Mouse (Mus musculus): ENCODE results near the gene Cstb. TPM values are rescaled to one million over a fixed set of nuclear protein-coding genes. Genes with fewer than 3 reads are reported as not detected.
A peak's percentile ranks its signal among the peaks of the same experiment; 100 is the strongest.
"Not testable (repeated sequence)": the region's sequence is repeated elsewhere in the genome, so short reads cannot be mapped to it uniquely, and the experiment has no call there.

The Cstb gene
- total RNA-seq, 2 experiments from 2014 or later = 268 to 380 TPM

GRCm38 (mm10) chr10:78414936-78415335 lies 10.5 kb upstream of the Cstb start:
- not testable (repeated sequence) for DNase-seq

- DNase-seq = peak; percentile 71 to 79
Measured at GRCm38 (mm10) chr10:78417888-78418287, 7.6 kb upstream of the Cstb start.

DNA sequence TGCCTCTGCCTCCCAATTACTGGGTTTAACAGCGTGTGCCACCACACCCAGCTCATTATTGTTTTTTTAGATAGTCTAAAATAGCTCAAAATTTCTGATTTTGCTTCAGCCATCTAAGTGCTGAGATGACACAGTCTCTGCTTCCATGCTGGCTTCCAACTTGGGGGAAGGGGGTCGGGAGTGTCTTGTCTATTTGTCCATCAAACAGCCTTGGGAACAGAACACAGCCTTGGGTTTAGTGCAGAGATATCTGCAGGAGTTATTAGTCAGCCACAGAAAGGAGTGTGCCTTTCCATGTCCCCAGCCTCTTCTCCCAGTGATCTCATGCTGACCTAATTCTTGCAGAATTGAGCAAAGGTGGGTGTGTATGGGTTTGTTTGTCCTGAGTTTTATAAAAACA lies 6.7 kb upstream of the Cstb start:
- peak; percentile 61 to 75 for DNase-seq

GRCm38 (mm10) chr10:78420929-78421328 lies 4.5 kb upstream of the Cstb start:
- DNase-seq = no peak

DNA sequence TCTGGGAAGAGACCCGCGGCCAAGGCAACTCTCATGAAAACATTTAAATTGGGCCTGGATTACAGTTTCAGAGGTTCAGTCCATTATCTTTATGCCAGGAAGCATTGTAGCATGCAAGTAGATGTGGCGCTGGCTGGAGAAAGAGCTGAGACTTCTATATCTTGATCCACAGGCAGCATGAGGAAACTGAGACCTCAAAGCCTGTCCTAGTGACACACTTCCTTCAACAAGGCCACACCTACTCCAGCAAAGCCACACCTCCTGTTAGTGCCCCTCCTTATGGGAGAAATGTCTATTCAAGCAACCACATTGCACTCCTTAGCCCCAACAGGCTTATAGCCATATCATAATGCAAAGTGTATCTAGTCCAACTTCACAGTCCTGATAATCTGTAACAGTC lies 2.9 kb upstream of the Cstb start:
- DNase-seq = no peak

DNA sequence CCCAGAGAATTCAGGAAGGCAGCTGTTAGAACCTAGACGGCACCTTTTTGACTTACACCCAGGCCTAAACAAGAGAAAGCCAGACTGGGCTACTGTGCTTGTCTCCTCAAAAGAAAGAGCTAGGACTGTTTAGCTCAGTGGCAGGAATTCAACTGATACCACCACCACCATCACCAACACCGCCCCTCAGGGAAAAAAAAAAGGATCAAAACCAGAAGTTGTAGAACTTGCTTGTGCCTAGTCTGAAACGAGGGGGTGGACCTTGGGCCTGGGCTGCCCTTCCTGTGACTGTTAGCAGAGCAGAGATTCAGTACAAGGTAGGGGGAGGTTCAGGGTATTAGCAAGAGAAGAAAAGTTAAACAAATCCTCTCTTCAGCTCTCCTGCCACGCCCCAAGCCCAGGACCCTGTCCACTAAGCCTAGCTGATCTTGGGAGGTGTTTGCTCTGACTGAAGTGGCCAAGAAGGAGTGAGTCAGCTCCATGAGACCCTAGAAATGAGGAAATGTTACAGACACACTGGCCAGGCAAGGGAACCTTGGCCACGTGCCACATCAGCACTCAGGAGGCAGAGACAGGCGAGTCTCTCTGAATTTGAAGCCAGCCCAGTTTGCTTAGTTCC lies 757 bp downstream of the Cstb start:
- DNase-seq = peak; percentile 54 to 55

- no peak for DNase-seq
Measured at GRCm38 (mm10) chr10:78428070-78428469, 2.6 kb downstream of the Cstb start.

- DNase-seq = peak; percentile 30 to 44
Measured at GRCm38 (mm10) chr10:78429180-78429579, 3.7 kb downstream of the Cstb start.

DNA sequence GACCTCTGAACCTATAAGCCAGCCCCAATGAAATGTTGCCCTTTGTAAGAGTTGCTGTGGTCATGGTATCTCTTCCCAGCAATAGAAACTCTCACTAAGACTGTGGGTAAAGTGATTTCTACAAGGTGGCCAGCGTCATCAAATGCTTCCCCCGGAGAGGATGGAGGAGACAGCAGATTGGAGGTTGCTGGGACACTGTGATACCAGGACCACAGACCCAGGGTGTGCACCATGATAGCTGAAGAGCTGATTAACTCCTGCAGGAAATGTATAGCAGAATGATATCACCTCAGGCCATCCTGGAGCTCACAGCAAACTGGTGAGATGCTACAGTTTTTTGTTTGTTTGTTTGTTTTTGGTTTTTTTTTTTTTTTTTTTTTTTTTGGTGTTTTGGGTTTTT lies 4.3 kb downstream of the Cstb start:
- no peak for DNase-seq

DNA sequence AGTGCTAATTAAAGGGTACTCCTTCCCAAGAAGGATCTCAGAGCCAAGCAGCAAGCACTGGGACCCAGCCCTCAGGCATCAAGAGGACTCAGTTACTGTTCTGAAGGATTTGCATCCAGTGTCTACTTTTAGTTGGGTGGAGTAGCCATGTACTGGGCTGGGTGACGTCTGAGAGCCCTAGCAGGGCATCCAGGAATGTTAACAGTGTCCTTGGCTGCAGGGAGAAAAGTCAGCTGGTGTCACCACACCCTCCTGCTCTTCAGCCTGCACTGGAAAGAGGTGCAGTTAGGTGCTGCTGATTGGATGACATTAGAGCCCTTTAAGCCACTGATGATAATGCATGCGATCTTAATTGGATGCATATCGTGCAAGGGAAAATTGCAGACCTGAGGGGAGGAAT lies 7.4 kb downstream of the Cstb start:
- DNase-seq = no peak

DNA sequence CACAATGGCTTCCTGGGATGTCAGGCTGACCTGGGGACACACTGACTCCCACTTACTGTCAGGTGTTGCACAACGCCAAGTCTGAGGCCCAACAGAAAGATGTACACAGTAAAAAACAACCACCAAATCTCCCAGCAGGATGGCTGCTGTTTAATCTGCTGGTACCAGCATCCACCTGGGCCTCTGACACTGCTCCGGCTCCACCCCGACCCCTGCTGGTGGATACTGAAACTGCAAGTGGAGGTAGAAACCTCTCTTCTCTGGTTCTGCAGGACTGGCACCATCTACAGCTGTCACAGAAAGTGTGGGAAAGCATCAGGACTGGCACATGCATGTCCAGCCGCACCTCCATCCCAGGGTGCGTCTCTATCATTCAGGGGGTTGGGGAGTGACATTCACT lies 12.6 kb downstream of the Cstb start:
- DNase-seq = peak; percentile 85 to 90

- DNase-seq = no peak
Measured at GRCm38 (mm10) chr10:78439550-78439949, 14.1 kb downstream of the Cstb start.

DNA sequence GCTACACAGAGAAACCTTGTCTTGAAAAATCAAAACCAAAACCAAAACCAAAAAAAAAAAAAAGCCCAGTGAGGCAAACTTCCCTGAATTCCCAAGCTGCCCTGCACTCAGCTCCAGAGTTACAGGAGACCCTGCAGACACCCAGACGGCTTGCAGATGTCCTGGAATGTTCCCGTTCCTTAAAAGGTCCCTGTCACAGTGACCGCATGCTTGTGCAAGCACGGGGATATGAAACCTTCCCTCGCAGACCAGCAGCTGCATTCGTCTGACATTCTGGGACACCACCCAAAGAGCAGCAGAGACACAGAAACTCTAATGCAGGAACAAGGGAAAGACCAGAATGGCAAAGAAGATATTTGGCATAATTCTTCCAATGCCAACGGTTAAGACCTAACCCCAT lies 14.5 kb downstream of the Cstb start:
- no peak for DNase-seq

DNA sequence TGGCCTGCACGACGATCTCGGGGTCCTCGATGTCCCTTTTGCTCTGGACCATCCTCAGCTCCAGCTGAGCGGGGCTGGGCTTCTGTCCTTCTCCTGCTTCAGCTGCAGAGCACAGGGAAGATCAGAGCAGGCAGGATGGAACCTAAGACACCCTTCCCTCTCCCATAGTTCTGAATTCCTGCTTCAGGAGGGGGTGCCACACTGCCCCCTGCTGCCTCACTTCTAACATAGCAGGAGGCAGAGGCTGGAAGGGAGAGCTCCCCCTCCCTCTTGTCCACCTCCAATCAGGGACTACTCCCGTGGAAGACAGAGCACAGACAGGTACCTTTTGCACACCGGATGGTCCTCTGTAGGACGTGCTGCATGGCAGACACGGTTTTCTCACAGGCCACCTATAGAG lies 15.3 kb downstream of the Cstb start:
- DNase-seq = peak in 1 of 2 experiments; percentile 47

- DNase-seq = no peak
Measured at GRCm38 (mm10) chr10:78441606-78442005, 16.1 kb downstream of the Cstb start.

DNA sequence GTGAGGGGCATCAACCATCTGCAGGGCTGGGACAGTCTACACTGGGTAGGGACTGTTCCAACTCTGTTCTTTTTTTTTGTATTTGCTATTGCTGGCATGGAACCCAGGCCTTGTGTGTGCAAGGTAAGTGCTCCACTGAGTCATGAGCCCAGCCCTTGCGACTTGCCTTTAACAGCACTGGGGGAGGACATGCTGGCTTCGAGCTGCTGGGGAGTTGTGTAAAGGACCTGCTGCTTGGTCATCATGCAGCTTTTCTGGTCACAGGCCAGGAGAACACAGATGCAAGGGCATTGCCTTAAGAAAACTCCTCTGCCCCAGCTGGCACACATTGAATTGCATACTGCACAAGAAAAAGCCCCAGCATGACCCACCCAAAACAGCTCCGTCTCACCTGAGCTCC lies 16.8 kb downstream of the Cstb start:
- peak in 1 of 2 experiments; percentile 44 for DNase-seq

- DNase-seq = peak in 1 of 2 experiments; percentile 40
Measured at GRCm38 (mm10) chr10:78446195-78446594, 20.7 kb downstream of the Cstb start.

DNA sequence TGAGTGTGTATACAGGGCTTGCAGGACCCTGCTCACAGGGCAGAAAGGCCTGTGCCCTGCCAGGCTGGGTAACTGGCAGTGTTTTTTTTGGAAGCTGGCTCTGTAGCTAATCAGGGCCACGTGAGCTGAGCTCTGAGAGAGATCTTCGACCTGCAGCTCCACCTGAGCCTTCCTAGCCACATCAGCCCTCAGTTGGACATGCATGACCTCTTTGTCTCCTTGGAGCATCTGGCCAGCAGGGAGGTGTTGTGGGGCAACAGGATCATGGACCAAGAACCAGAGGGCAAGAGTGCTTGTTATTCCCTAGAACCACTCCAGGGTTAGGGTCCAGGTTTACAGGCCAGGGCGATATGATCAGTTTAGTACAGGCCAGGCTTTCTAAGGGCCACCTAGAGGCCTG lies 21.9 kb downstream of the Cstb start:
- DNase-seq = no peak

DNA sequence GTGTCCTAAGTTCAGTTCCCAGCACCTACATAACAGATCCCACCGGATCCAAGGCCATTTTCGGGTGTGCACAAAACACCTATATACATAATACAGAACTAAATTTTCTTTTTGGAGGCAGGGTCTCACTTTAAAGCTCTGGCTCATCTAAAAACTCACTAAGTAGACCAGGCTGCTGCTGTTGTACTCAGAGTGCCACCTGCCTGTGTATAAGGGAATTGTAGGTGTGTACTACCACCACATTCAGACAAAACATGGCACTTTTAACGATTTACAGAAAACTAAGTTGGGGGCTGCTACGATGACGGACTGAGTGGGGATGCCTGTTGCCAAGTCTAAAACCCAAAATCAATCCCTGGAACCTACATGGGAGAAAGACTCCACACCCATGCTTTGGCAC lies 25.3 kb downstream of the Cstb start:
- no peak for DNase-seq

GRCm38 (mm10) chr10:78452641-78453040 lies 27.2 kb downstream of the Cstb start:
- peak; percentile 49 to 71 for DNase-seq

DNA sequence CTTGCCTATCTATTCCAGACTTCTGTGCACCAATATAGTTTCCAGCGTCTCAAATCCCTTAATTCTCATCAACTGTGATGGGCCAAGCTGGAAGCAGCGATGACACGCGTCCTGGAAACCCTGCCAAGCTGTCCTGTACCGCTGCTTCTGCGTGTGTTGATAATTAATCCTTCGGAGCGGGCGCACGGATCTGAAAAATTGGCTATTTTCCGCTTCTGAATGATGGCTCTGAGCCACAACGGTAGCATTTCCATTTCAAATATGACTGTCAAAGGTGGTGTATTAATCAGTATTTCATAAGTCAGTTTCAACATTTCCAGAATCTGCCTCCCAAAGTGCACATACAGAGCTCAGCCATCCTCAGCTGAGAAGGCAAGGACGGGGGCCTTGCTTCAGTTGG lies 31.2 kb downstream of the Cstb start:
- no peak for DNase-seq

GRCm38 (mm10) chr10:78457495-78458347 lies 32.3 kb downstream of the Cstb start:
- peak; percentile 60 to 71 for DNase-seq

- no peak for DNase-seq
Measured at GRCm38 (mm10) chr10:78458348-78459111, 33.1 kb downstream of the Cstb start.
